9 mouse cellular contexts compared by ENCODE assay signal in genomic region chr8:125950007-125950940, GRCm38 (mm10). TPM values are rescaled to one million over a fixed set of nuclear protein-coding genes. Genes with fewer than 3 reads are reported as not detected.
DNase-seq lines count a peak whose midpoint lies in the region; ATAC-seq and TF ChIP-seq lines count a peak whose summit lies in the region.
"Had no signal": no experiment of that assay in that cellular context is flagged by ENCODE, and none has a peak within 500 bp of the region (broad histone marks: within the 10 kb centered on the region; RNA-seq: fewer than 3 reads in every experiment).

No protein-coding gene starts in this region.

- peak; percentile 100 for TF ChIP-seq CTCF in stomach, postnatal 0 days (IDR thresholded peaks at IDR 0.05; ENCODE audit: low read depth)

- H3K36me3 ChIP-seq in forebrain, embryonic 10.5 days (replicated peaks), result no peaks in the 10 kb centered on the region
- H3K36me3 ChIP-seq in heart, embryonic 14.5 days (ENCODE audit: control insufficient read depth, insufficient read depth, low read length), result no peaks in the 10 kb centered on the region
- no peaks in the 10 kb centered on the region for H3K36me3 ChIP-seq in liver, embryonic 11.5 days (ENCODE audit: control insufficient read depth, insufficient read depth, low read length)
- H3K36me3 ChIP-seq in stomach, postnatal 0 days (ENCODE audit: control insufficient read depth, insufficient read depth, low read length), result no peaks in the 10 kb centered on the region

- H3K4me1 ChIP-seq in forebrain, embryonic 10.5 days, result no peaks in the 10 kb centered on the region
- no peaks in the 10 kb centered on the region for H3K4me1 ChIP-seq in heart, embryonic 14.5 days (ENCODE audit: control insufficient read depth in 2 of 2, insufficient read depth in 2 of 2, low read length in 2 of 2)
- H3K4me1 ChIP-seq in liver, embryonic 11.5 days (replicated peaks; ENCODE audit: control insufficient read depth, insufficient read depth, low read length), result no peaks in the 10 kb centered on the region
- no peaks in the 10 kb centered on the region for H3K4me1 ChIP-seq in stomach, postnatal 0 days (replicated peaks; ENCODE audit: control insufficient read depth, insufficient read depth)

- peak; percentile 62 for ATAC-seq in CD4-positive, CD25-positive, alpha-beta regulatory T cell, adult 4 months
- peak; percentile 60; the same call in 1 of the 2 replicates for ATAC-seq in heart, embryonic 14.5 days (ENCODE audit: insufficient number of reproducible peaks, insufficient read depth, low FRiP score, low read depth)
- ATAC-seq in liver, embryonic 11.5 days (replicated peaks; ENCODE audit: low FRiP score), result peak; percentile 80
- peak; percentile 78 for ATAC-seq in stomach, postnatal 0 days (ENCODE audit: low FRiP score, low TSS enrichment)

- peaks cover 15% of the 10 kb centered on the region for H3K27me3 ChIP-seq in forebrain, embryonic 10.5 days (ENCODE audit: poor library complexity, severe bottlenecking)
- peaks cover 3% of the 10 kb centered on the region; the same call in 1 of the 2 replicates for H3K27me3 ChIP-seq in heart, embryonic 14.5 days (ENCODE audit: control insufficient read depth, insufficient read depth, low read length)
- H3K27me3 ChIP-seq in liver, embryonic 11.5 days (replicated peaks; ENCODE audit: control insufficient read depth, insufficient read depth, low read length), result no peaks in the 10 kb centered on the region
- H3K27me3 ChIP-seq in stomach, postnatal 0 days (ENCODE audit: control insufficient read depth, insufficient read depth, low read length), result no peaks in the 10 kb centered on the region

- DNase-seq in c-Kit-positive CD71-negative TER-119-negative erythroid progenitor cells, embryonic 14.5 days (ENCODE audit: low read depth), result peak; percentile 90
- DNase-seq in forebrain, embryonic 10.5 days (ENCODE audit: extremely low spot score, low spot score), result peak; percentile 80
- peak; percentile 90 for DNase-seq in kidney, postnatal 10 days
- DNase-seq in liver, embryonic 11.5 days (ENCODE audit: low spot score), result peak; percentile 61
- DNase-seq in neural tube, embryonic 10.5 days (ENCODE audit: extremely low spot score, low spot score), result peak; percentile 78
- peak; percentile 82 for DNase-seq in stomach, postnatal 0 days (ENCODE audit: low spot score)

- H3K27ac ChIP-seq in forebrain, embryonic 10.5 days, result no peak overlapping the region
- H3K27ac ChIP-seq in heart, embryonic 14.5 days (replicated peaks in 1 of 2; ENCODE audit: control insufficient read depth in 1 of 2, insufficient read depth in 1 of 2, low read depth in 2 of 2, low read length in 2 of 2), result no peak overlapping the region
- H3K27ac ChIP-seq in liver, embryonic 11.5 days (ENCODE audit: low read depth, low read length), result no peak overlapping the region
- H3K27ac ChIP-seq in stomach, postnatal 0 days (replicated peaks), result no peak overlapping the region

- H3K4me2 ChIP-seq in heart, embryonic 14.5 days (ENCODE audit: low read length), result 0 out of 2 replicates have a peak overlapping the region, but pooled peaks have one; percentile 18
- no peak overlapping the region for H3K4me2 ChIP-seq in liver, embryonic 11.5 days
- no peak overlapping the region for H3K4me2 ChIP-seq in stomach, postnatal 0 days (replicated peaks; ENCODE audit: low read depth)

- TF ChIP-seq EP300 in stomach, postnatal 0 days (optimal IDR thresholded peaks at IDR 0.05), result no peak

- WGBS in forebrain, embryonic 10.5 days, result 24% methylated on average over 23 of the region's 23 CpGs
- WGBS in heart, embryonic 14.5 days, result 21% methylated on average over 23 of the region's 23 CpGs
- 20% methylated on average over 23 of the region's 23 CpGs for whole genome bisulfite sequencing in liver, embryonic 11.5 days
- WGBS in stomach, postnatal 0 days, result 15% methylated on average over 23 of the region's 23 CpGs

- no peaks in the 10 kb centered on the region for H3K9me3 ChIP-seq in forebrain, embryonic 10.5 days
- H3K9me3 ChIP-seq in heart, embryonic 14.5 days (ENCODE audit: control insufficient read depth, low read length), result no peaks in the 10 kb centered on the region
- no peaks in the 10 kb centered on the region for H3K9me3 ChIP-seq in liver, embryonic 11.5 days (ENCODE audit: control insufficient read depth, low read length)
- H3K9me3 ChIP-seq in stomach, postnatal 0 days (ENCODE audit: control insufficient read depth, low read length), result no peaks in the 10 kb centered on the region

- H3K9ac ChIP-seq in heart, embryonic 14.5 days (ENCODE audit: low read length), result no peak overlapping the region
- no peak overlapping the region for H3K9ac ChIP-seq in liver, embryonic 11.5 days (ENCODE audit: low read depth, low read length)
- no peak overlapping the region for H3K9ac ChIP-seq in stomach, postnatal 0 days (ENCODE audit: low read length)

- H3K4me3 ChIP-seq in forebrain, embryonic 10.5 days, result no peak overlapping the region
- H3K4me3 ChIP-seq in heart, embryonic 14.5 days (ENCODE audit: control insufficient read depth in 1 of 2, insufficient read depth in 1 of 2, low read depth in 1 of 2, low read length in 2 of 2), result no peak overlapping the region
- no peak overlapping the region for H3K4me3 ChIP-seq in liver, embryonic 11.5 days (ENCODE audit: low read depth, low read length)
- H3K4me3 ChIP-seq in stomach, postnatal 0 days (ENCODE audit: low read depth, low read length), result no peak overlapping the region
- H3K4me3 ChIP-seq: erythroblast, embryonic 14.5 days had no signal

RNA-seq across cellular contexts. Expression of gene Map3k21, which starts 40.0 kb away (rescaled TPM):
- not detected for polyA plus RNA-seq in CD4-positive, CD25-positive, alpha-beta regulatory T cell, adult 4 months (2017; shearing (Covaris generic))
- polyA plus RNA-seq in forebrain, embryonic 10.5 days (2016; fragmentation: Nextera tagmentation; extraction: Ambion mirVana), result not detected in 2 replicates
- polyA plus RNA-seq in heart, embryonic 14.5 days (2014; fragmentation: Nextera tagmentation; extraction: Ambion mirVana), result 0.04 and 0.13 TPM in 2 replicates
- 0.07 and 0.14 TPM in 2 replicates for polyA plus RNA-seq in liver, embryonic 11.5 days (2014; fragmentation: Nextera tagmentation; extraction: Ambion mirVana)
- 1.1 and 1.2 TPM in 2 replicates for polyA plus RNA-seq in stomach, postnatal 0 days (2015; fragmentation: Nextera tagmentation; extraction: Ambion mirVana)
- polyA plus RNA-seq: erythroblast, embryonic 14.5 days had no signal

RNA-seq across cellular contexts. Expression of gene Kcnk1, which starts 44.7 kb away (rescaled TPM):
- polyA plus RNA-seq in CD4-positive, CD25-positive, alpha-beta regulatory T cell, adult 4 months (2017; shearing (Covaris generic)), result not detected
- 11.0 and 12.3 TPM in 2 replicates for polyA plus RNA-seq in forebrain, embryonic 10.5 days (2016; fragmentation: Nextera tagmentation; extraction: Ambion mirVana)
- polyA plus RNA-seq in heart, embryonic 14.5 days (2014; fragmentation: Nextera tagmentation; extraction: Ambion mirVana), result 1.1 and 1.9 TPM in 2 replicates
- polyA plus RNA-seq in liver, embryonic 11.5 days (2014; fragmentation: Nextera tagmentation; extraction: Ambion mirVana), result 1.9 and 2.1 TPM in 2 replicates
- polyA plus RNA-seq in stomach, postnatal 0 days (2015; fragmentation: Nextera tagmentation; extraction: Ambion mirVana), result 63.1 and 65.6 TPM in 2 replicates
- polyA plus RNA-seq: erythroblast, embryonic 14.5 days had no signal

RNA-seq across cellular contexts. Expression of gene Pcnx2, which starts 52.2 kb away (rescaled TPM):
- polyA plus RNA-seq in CD4-positive, CD25-positive, alpha-beta regulatory T cell, adult 4 months (2017; shearing (Covaris generic)), result under 1 TPM; 0.13 to 0.22 TPM
- 0.15 TPM in 1 of 2 replicates, not detected in the other for polyA plus RNA-seq in forebrain, embryonic 10.5 days (2016; fragmentation: Nextera tagmentation; extraction: Ambion mirVana)
- polyA plus RNA-seq in heart, embryonic 14.5 days (2014; fragmentation: Nextera tagmentation; extraction: Ambion mirVana), result 0.11 TPM in 1 of 2 replicates, not detected in the other
- 0.47 and 0.67 TPM in 2 replicates for polyA plus RNA-seq in liver, embryonic 11.5 days (2014; fragmentation: Nextera tagmentation; extraction: Ambion mirVana)
- 0.17 and 0.22 TPM in 2 replicates for polyA plus RNA-seq in stomach, postnatal 0 days (2015; fragmentation: Nextera tagmentation; extraction: Ambion mirVana)
